13 mouse cellular contexts compared by ENCODE assay signal in genomic region chr2:37395539-37395938, GRCm38 (mm10). TPM values are rescaled to one million over a fixed set of nuclear protein-coding genes. Genes with fewer than 3 reads are reported as not detected.
DNase-seq lines count a peak whose midpoint lies in the region; ATAC-seq and TF ChIP-seq lines count a peak whose summit lies in the region.
"Had no signal": no experiment of that assay in that cellular context is flagged by ENCODE, and none has a peak within 500 bp of the region (broad histone marks: within the 10 kb centered on the region; RNA-seq: fewer than 3 reads in every experiment).

No protein-coding gene starts in this region.

- intact Hi-C loops in gastrocnemius, postnatal 14 days (cut with DNase I; ENCODE audit: low total_unique reads): no loop called here

- TF ChIP-seq CTCF in lung, postnatal 0 days (IDR thresholded peaks at IDR 0.05): peak; percentile 50
- peak in 1 of 2 experiments; percentile 58; a peak in 2 of 4 replicates for TF ChIP-seq CTCF in CH12.LX (conservative IDR thresholded peaks at IDR 0.05 in 1 of 2, IDR thresholded peaks at IDR 0.05 in 1 of 2; ENCODE audit: low read depth in 2 of 2, low read length in 2 of 2)

- H3K9me3 ChIP-seq in lung, postnatal 0 days (ENCODE audit: low read length): no peaks in the 10 kb centered on the region
- no peaks in the 10 kb centered on the region for H3K9me3 ChIP-seq in CH12.LX (replicated peaks; ENCODE audit: low read length)
- H3K9me3 ChIP-seq: forebrain, embryonic 13.5 days; limb, embryonic 13.5 days had no signal

- H3K9ac ChIP-seq in lung, postnatal 0 days (replicated peaks; ENCODE audit: low read depth): no peak overlapping the region
- no peak overlapping the region for H3K9ac ChIP-seq in CH12.LX (ENCODE audit: insufficient read depth, low read depth)
- H3K9ac ChIP-seq: forebrain, embryonic 13.5 days; limb, embryonic 13.5 days had no signal

- H3K4me1 ChIP-seq in lung, postnatal 0 days (ENCODE audit: insufficient read depth, low read depth, low read length): no peaks in the 10 kb centered on the region
- H3K4me1 ChIP-seq in CH12.LX (ENCODE audit: control insufficient read depth in 1 of 2, insufficient read depth in 2 of 2): peaks cover 0 to 14% of the 10 kb centered on the region in 2 experiments; a peak in 1 of 4 replicates
- H3K4me1 ChIP-seq: forebrain, embryonic 13.5 days; limb, embryonic 13.5 days had no signal

- dilution Hi-C loops in CH12.LX (cut with MboI; ENCODE audit: extremely low pct_ligation_motif_present, extremely low pct_unique_long_range_greater_than_20kb, low sequenced_read_pairs): no loop called here

- no peak overlapping the region for H3K4me2 ChIP-seq in lung, postnatal 0 days (replicated peaks; ENCODE audit: low read depth, low read length)
- no peak overlapping the region for H3K4me2 ChIP-seq in CH12.LX (ENCODE audit: insufficient read depth, low read depth, poor library complexity, severe bottlenecking)
- H3K4me2 ChIP-seq: forebrain, embryonic 13.5 days; limb, embryonic 13.5 days had no signal

- in situ Hi-C loops in CH12.LX (cut with MboI; ENCODE audit: low pct_ligation_motif_present, low pct_unique_long_range_greater_than_20kb, low sequenced_read_pairs): no loop called here

- H3K27ac ChIP-seq in lung, postnatal 0 days (ENCODE audit: low read length): no peak overlapping the region
- H3K27ac ChIP-seq in CH12.LX (ENCODE audit: insufficient read depth, low read depth): no peak overlapping the region
- H3K27ac ChIP-seq: forebrain, embryonic 13.5 days; limb, embryonic 13.5 days; macrophage had no signal

- H3K36me3 ChIP-seq in lung, postnatal 0 days (ENCODE audit: insufficient read depth, low read length): peaks cover 18% of the 10 kb centered on the region; the same call in 1 of the 2 replicates
- peaks cover 16 to 45% of the 10 kb centered on the region in 2 experiments for H3K36me3 ChIP-seq in CH12.LX (replicated peaks in 1 of 2; ENCODE audit: control insufficient read depth in 1 of 2, insufficient read depth in 1 of 2, low read length in 1 of 2)

- no peak overlapping the region for H3K4me3 ChIP-seq in lung, postnatal 0 days (ENCODE audit: low read depth, low read length)
- no peak overlapping the region for H3K4me3 ChIP-seq in CH12.LX (replicated peaks in 1 of 3; ENCODE audit: low read depth in 2 of 3, low read length in 2 of 3, poor library complexity in 1 of 3)
- H3K4me3 ChIP-seq: forebrain, embryonic 13.5 days; limb, embryonic 13.5 days had no signal

- no peak for TF ChIP-seq POLR2A in CH12.LX (IDR thresholded peaks at IDR 0.05; ENCODE audit: low read depth, low read length)

- TF ChIP-seq RAD21 in CH12.LX (IDR thresholded peaks at IDR 0.05; ENCODE audit: low read depth, low read length): peak; percentile 49

- no peak for TF ChIP-seq EP300 in lung, postnatal 0 days (IDR thresholded peaks at IDR 0.05)
- no peak for TF ChIP-seq EP300 in CH12.LX (IDR thresholded peaks at IDR 0.05; ENCODE audit: low read length)

- no peaks in the 10 kb centered on the region for H3K27me3 ChIP-seq in lung, postnatal 0 days (replicated peaks; ENCODE audit: insufficient read depth, low read length)
- no peaks in the 10 kb centered on the region for H3K27me3 ChIP-seq in CH12.LX (replicated peaks)
- H3K27me3 ChIP-seq: forebrain, embryonic 13.5 days; limb, embryonic 13.5 days had no signal

- ATAC-seq in frontal cortex, adult (ENCODE audit: low TSS enrichment): 0 out of 2 replicates have a peak, but pooled peaks have one; percentile 65
- no peak for ATAC-seq in lung, postnatal 0 days
- ATAC-seq: forebrain, embryonic 13.5 days had no signal

- DNase-seq in frontal cortex, postnatal 36 days (ENCODE audit: low spot score in 2 of 2): no peak
- peak; percentile 32 for DNase-seq in lung, postnatal 0 days (ENCODE audit: low spot score)
- no peak for DNase-seq in lung, postnatal 14 days
- peak; percentile 24 for DNase-seq in CH12.LX (ENCODE audit: extremely low read depth)
- DNase-seq in naive thymus-derived CD4-positive, alpha-beta T cell, adult 2 months (ENCODE audit: low read depth): peak; percentile 30
- DNase-seq in gastrocnemius, postnatal 14 days: no peak
- no peak for DNase-seq in urinary bladder, postnatal 36 days (ENCODE audit: low spot score in 2 of 2)
- DNase-seq: heart, postnatal 14 days; kidney, adult 18-20 months had no signal

- H3K79me2 ChIP-seq in CH12.LX (replicated peaks; ENCODE audit: control insufficient read depth, extremely low read depth, insufficient read depth, poor library complexity, severe bottlenecking): no peaks in the 10 kb centered on the region

- 48% methylated on average over 1 of the region's 1 CpGs for WGBS in lung, postnatal 0 days

TF ChIP-seq in CH12.LX, 34 proteins besides CTCF, POLR2A, EP300 and RAD21:
- TF ChIP-seq MXI1 (IDR thresholded peaks at IDR 0.05; ENCODE audit: low read depth, low read length): no peak
- peak; percentile 46 for TF ChIP-seq SMC3 (IDR thresholded peaks at IDR 0.05; ENCODE audit: low read depth, low read length)
- peak; percentile 59; the same call in 1 of the 2 replicates for TF ChIP-seq MAFK (IDR thresholded peaks at IDR 0.05; ENCODE audit: insufficient replicate concordance, low read length)

RNA-seq across cellular contexts. Expression of gene Rc3h2, which starts 27.2 kb away (rescaled TPM):
- polyA plus RNA-seq in lung, postnatal 0 days (2015; fragmentation: Nextera tagmentation; extraction: Ambion mirVana): 7.6 and 9.3 TPM in 2 replicates
- 6.2 and 8.0 TPM in 2 replicates for total RNA-seq in CH12.LX (2012; rRNA removed)
- total RNA-seq in CH12.LX (2014; rRNA removed): 7.9 and 10.1 TPM in 2 replicates
- polyA plus RNA-seq in CH12.LX (2012; ENCODE audit: insufficient read length, low read depth): 4.2 and 5.7 TPM in 2 replicates
- total RNA-seq in gastrocnemius, postnatal 14 days (2021): 10 to 100 TPM; 30.4 to 33.4 TPM

RNA-seq across cellular contexts. Expression of gene Pdcl, which starts 36.4 kb away (rescaled TPM):
- 38.1 and 41.8 TPM in 2 replicates for polyA plus RNA-seq in lung, postnatal 0 days (2015; fragmentation: Nextera tagmentation; extraction: Ambion mirVana)
- 48.4 and 55.7 TPM in 2 replicates for total RNA-seq in CH12.LX (2012; rRNA removed)
- total RNA-seq in CH12.LX (2014; rRNA removed): 103 and 123 TPM in 2 replicates
- polyA plus RNA-seq in CH12.LX (2012; ENCODE audit: insufficient read length, low read depth): 115 and 144 TPM in 2 replicates
- total RNA-seq in gastrocnemius, postnatal 14 days (2021): 10 to 100 TPM; 16.6 to 20.9 TPM

RNA-seq across cellular contexts. Expression of gene Zbtb26, which starts 47.4 kb away (rescaled TPM):
- polyA plus RNA-seq in lung, postnatal 0 days (2015; fragmentation: Nextera tagmentation; extraction: Ambion mirVana): 2.2 and 2.6 TPM in 2 replicates
- total RNA-seq in CH12.LX (2012; rRNA removed) (7.4 and 7.5 TPM in 2 replicates), CH12.LX (2014; rRNA removed) (6.3 and 6.8 TPM in 2 replicates)
- 3.9 and 4.1 TPM in 2 replicates for polyA plus RNA-seq in CH12.LX (2012; ENCODE audit: insufficient read length, low read depth)
- 1 to 10 TPM; 2.9 TPM for total RNA-seq in gastrocnemius, postnatal 14 days (2021)

RNA-seq across cellular contexts. Expression of gene Zbtb6, which starts 47.4 kb away (rescaled TPM):
- polyA plus RNA-seq in lung, postnatal 0 days (2015; fragmentation: Nextera tagmentation; extraction: Ambion mirVana): 3.1 and 3.5 TPM in 2 replicates
- total RNA-seq in CH12.LX (2012; rRNA removed) (6.7 and 9.6 TPM in 2 replicates), CH12.LX (2014; rRNA removed) (23.3 and 26.3 TPM in 2 replicates)
- 6.2 and 9.2 TPM in 2 replicates for polyA plus RNA-seq in CH12.LX (2012; ENCODE audit: insufficient read length, low read depth)
- total RNA-seq in gastrocnemius, postnatal 14 days (2021): 1 to 10 TPM; 3.3 to 3.9 TPM

RNA-seq across cellular contexts. Expression of gene Rabgap1, which starts 47.5 kb away (rescaled TPM):
- 22.3 and 26.7 TPM in 2 replicates for polyA plus RNA-seq in lung, postnatal 0 days (2015; fragmentation: Nextera tagmentation; extraction: Ambion mirVana)
- total RNA-seq in CH12.LX (2012; rRNA removed): 17.5 and 19.4 TPM in 2 replicates
- total RNA-seq in CH12.LX (2014; rRNA removed): 21.9 and 23.9 TPM in 2 replicates
- polyA plus RNA-seq in CH12.LX (2012; ENCODE audit: insufficient read length, low read depth): 16.6 and 18.1 TPM in 2 replicates
- 10 to 100 TPM; 28.9 to 35.2 TPM for total RNA-seq in gastrocnemius, postnatal 14 days (2021)

Comparison
In these comparisons a context has a peak if more than half of its experiments do, and no peak if none do; other contexts are left out.
1. DNase-seq: peak in lung, postnatal 0 days (single experiment), CH12.LX (single experiment) and naive thymus-derived CD4-positive, alpha-beta T cell, adult 2 months (single experiment); none in frontal cortex, postnatal 36 days (0 of 2), lung, postnatal 14 days (single experiment), gastrocnemius, postnatal 14 days (single experiment) and urinary bladder, postnatal 36 days (0 of 2).